Mouse (Mus musculus) brain, embryonic 14.5 days (tissue): ENCODE measurements around the gene Cpn2.

Experiments
- CTCF ChIP-seq: fragments of 200-500 bp; IDR thresholded peaks from 2 replicates; pipeline ENCODE4 v1.5.1; 2012; ENCODE audit warnings: inconsistent platforms, mild to moderate bottlenecking, moderate library complexity, borderline replicate concordance; ENCODE audit not compliant: insufficient read depth, insufficient read length; ENCODE audit errors: extremely low read depth
- POLR2A ChIP-seq: fragments of 200-500 bp; IDR thresholded peaks from 2 replicates; pipeline ENCODE4 v1.6.1; 2012; ENCODE audit warnings: mild to moderate bottlenecking, inconsistent platforms, borderline replicate concordance; ENCODE audit not compliant: poor library complexity, insufficient read depth, insufficient read length, severe bottlenecking; ENCODE audit errors: extremely low read depth

DNA sequence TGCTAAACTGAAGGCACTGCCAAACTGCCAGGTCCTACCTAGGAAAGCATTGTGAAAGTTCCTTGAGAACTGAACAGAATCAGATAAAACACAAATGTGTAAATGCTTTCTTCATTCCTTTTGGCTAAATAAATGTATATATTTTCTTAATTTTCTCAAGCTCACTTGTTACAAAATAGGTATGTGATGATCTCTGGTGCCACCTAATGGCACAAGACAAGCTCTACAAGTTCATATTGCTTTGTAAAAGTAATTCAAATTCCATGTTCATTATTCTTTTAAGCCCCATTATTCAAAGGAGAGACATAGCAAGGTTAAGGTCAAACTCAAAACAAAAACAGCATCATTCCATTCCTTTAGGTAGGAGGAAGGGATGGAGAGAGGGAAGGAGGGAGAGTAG lies 46.9 kb upstream of the Cpn2 start:
- TF ChIP-seq CTCF: peak; percentile 26; the same call in 1 of the 2 replicates
- TF ChIP-seq POLR2A: no peak
